ENCODE assay signal across 9 mouse cellular contexts in the genomic region with DNA sequence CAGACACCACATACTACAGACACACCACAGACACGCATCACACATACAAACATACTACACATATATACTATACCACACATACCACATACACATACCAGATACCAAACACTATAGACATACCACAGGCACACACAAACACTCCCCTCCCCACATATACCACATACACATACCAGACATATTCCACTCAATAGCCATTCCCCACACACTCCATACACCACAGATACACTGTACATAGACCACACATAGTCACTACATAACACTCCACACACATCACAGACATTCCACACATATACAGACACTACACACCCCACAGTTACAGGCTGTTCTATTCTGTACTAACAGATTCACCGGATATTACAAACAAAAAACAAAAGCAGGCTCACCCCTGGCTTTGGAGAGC. TPM values are rescaled to one million over a fixed set of nuclear protein-coding genes. Genes with fewer than 3 reads are reported as not detected.
DNase-seq lines count a peak whose midpoint lies in the region; ATAC-seq lines count a peak whose summit lies in the region.
"Had no signal": no experiment of that assay in that cellular context is flagged by ENCODE, and none has a peak within 500 bp of the region (broad histone marks: within the 10 kb centered on the region; RNA-seq: fewer than 3 reads in every experiment).

No protein-coding gene starts in this region.

- H3K9ac ChIP-seq in lung, embryonic 15.5 days, result peak overlapping the region; percentile 47
- H3K9ac ChIP-seq in forebrain, embryonic 15.5 days (replicated peaks), result peak overlapping the region; percentile 45
- no peak overlapping the region for H3K9ac ChIP-seq in limb, embryonic 12.5 days (replicated peaks)
- no peak overlapping the region for H3K9ac ChIP-seq in stomach, embryonic 16.5 days (ENCODE audit: low read length)

- peaks cover 30% of the 10 kb centered on the region for H3K4me1 ChIP-seq in lung, embryonic 15.5 days
- peaks cover 22% of the 10 kb centered on the region for H3K4me1 ChIP-seq in forebrain, embryonic 15.5 days
- H3K4me1 ChIP-seq in limb, embryonic 12.5 days (replicated peaks), result peaks cover 13% of the 10 kb centered on the region
- H3K4me1 ChIP-seq in stomach, embryonic 16.5 days (ENCODE audit: control insufficient read depth, insufficient read depth, low read length), result peaks cover 11% of the 10 kb centered on the region

- no peak for DNase-seq in lung, postnatal 36 days
- DNase-seq in left cerebral cortex, adult 18-20 months (ENCODE audit: low spot score in 2 of 2), result no peak
- no peak for DNase-seq in right cerebral cortex, postnatal 14 days
- DNase-seq: cerebellum, postnatal 14 days; right cerebral cortex, postnatal 4 days had no signal

- no peak overlapping the region for H3K27ac ChIP-seq in lung, embryonic 15.5 days
- H3K27ac ChIP-seq in forebrain, embryonic 15.5 days (replicated peaks), result no peak overlapping the region
- H3K27ac ChIP-seq in limb, embryonic 12.5 days, result no peak overlapping the region
- no peak overlapping the region for H3K27ac ChIP-seq in stomach, embryonic 16.5 days (ENCODE audit: low read length)

- H3K4me2 ChIP-seq in lung, embryonic 15.5 days, result peak overlapping the region; percentile 76
- peak overlapping the region; percentile 60 for H3K4me2 ChIP-seq in forebrain, embryonic 15.5 days (replicated peaks)
- peak overlapping the region; percentile 43 for H3K4me2 ChIP-seq in limb, embryonic 12.5 days
- H3K4me2 ChIP-seq in stomach, embryonic 16.5 days (ENCODE audit: low read depth, low read length), result peak overlapping the region; percentile 62

- whole genome bisulfite sequencing in lung, embryonic 15.5 days, result 47% methylated on average over 2 of the region's 2 CpGs
- WGBS in forebrain, embryonic 15.5 days, result 74% methylated on average over 2 of the region's 2 CpGs
- 83% methylated on average over 2 of the region's 2 CpGs for WGBS in limb, embryonic 12.5 days
- 70% methylated on average over 2 of the region's 2 CpGs for WGBS in stomach, embryonic 16.5 days

- no peaks in the 10 kb centered on the region for H3K27me3 ChIP-seq in lung, embryonic 15.5 days
- H3K27me3 ChIP-seq in forebrain, embryonic 15.5 days, result 0 out of 2 replicates have a peak, but pooled peaks cover 4% of the 10 kb centered on the region
- no peaks in the 10 kb centered on the region for H3K27me3 ChIP-seq in limb, embryonic 12.5 days
- no peaks in the 10 kb centered on the region for H3K27me3 ChIP-seq in stomach, embryonic 16.5 days (ENCODE audit: control insufficient read depth, insufficient read depth, low read length)

- no peak for ATAC-seq in lung, embryonic 15.5 days (ENCODE audit: borderline replicate concordance, extremely low read depth, low FRiP score, low TSS enrichment)
- no peak for ATAC-seq in forebrain, embryonic 15.5 days (replicated peaks)
- no peak for ATAC-seq in limb, embryonic 12.5 days (ENCODE audit: insufficient number of reproducible peaks, insufficient read depth, low FRiP score, low TSS enrichment, low read depth)
- ATAC-seq in stomach, embryonic 16.5 days (ENCODE audit: insufficient read depth, low FRiP score), result no peak

- no peaks in the 10 kb centered on the region for H3K36me3 ChIP-seq in lung, embryonic 15.5 days
- H3K36me3 ChIP-seq in forebrain, embryonic 15.5 days, result no peaks in the 10 kb centered on the region
- no peaks in the 10 kb centered on the region for H3K36me3 ChIP-seq in limb, embryonic 12.5 days
- no peaks in the 10 kb centered on the region for H3K36me3 ChIP-seq in stomach, embryonic 16.5 days (ENCODE audit: control insufficient read depth, insufficient read depth, low read length)

- H3K9me3 ChIP-seq in lung, embryonic 15.5 days, result no peaks in the 10 kb centered on the region
- H3K9me3 ChIP-seq in forebrain, embryonic 15.5 days, result no peaks in the 10 kb centered on the region
- H3K9me3 ChIP-seq in limb, embryonic 12.5 days, result no peaks in the 10 kb centered on the region
- no peaks in the 10 kb centered on the region for H3K9me3 ChIP-seq in stomach, embryonic 16.5 days (replicated peaks; ENCODE audit: control insufficient read depth, low read length)

- H3K4me3 ChIP-seq in lung, embryonic 15.5 days, result peak overlapping the region; percentile 39
- peak overlapping the region; percentile 38 for H3K4me3 ChIP-seq in forebrain, embryonic 15.5 days
- H3K4me3 ChIP-seq in limb, embryonic 12.5 days (replicated peaks), result 0 out of 2 replicates have a peak overlapping the region, but pooled peaks have one; percentile 15
- peak overlapping the region; percentile 40 for H3K4me3 ChIP-seq in stomach, embryonic 16.5 days (replicated peaks; ENCODE audit: low read length)

RNA-seq across cellular contexts. Expression of a gene that starts 2.3 kb away (rescaled TPM):
- 155 and 163 TPM in 2 replicates for polyA plus RNA-seq in lung, embryonic 15.5 days (2015; fragmentation: Nextera tagmentation; extraction: Ambion mirVana)
- 125 and 134 TPM in 2 replicates for polyA plus RNA-seq in forebrain, embryonic 15.5 days (2015; fragmentation: Nextera tagmentation; extraction: Ambion mirVana)
- 75.6 and 79.2 TPM in 2 replicates for polyA plus RNA-seq in limb, embryonic 12.5 days (2016; fragmentation: Nextera tagmentation; extraction: Ambion mirVana)
- 106 and 110 TPM in 2 replicates for polyA plus RNA-seq in stomach, embryonic 16.5 days (2015; fragmentation: Nextera tagmentation; extraction: Ambion mirVana)
- 100 to 1,000 TPM; 534 to 545 TPM for total RNA-seq in left cerebral cortex, adult 18-20 months (2021)

Comparison
In these comparisons a context has a peak if more than half of its experiments do, and no peak if none do; other contexts are left out.
1. H3K9ac ChIP-seq: peak in lung, embryonic 15.5 days (single experiment) and forebrain, embryonic 15.5 days (single experiment); none in limb, embryonic 12.5 days (single experiment) and stomach, embryonic 16.5 days (single experiment).
2. Peak in every context shown above with its lines, with median percentiles within 50 percentile points of each other: H3K4me2 ChIP-seq and H3K4me3 ChIP-seq.